Mouse (Mus musculus) forelimb bud, embryonic 11.5 days (tissue): ENCODE results near the gene Cpm.

Experiments
- DNase-seq: peaks from one replicate; pipeline ENCODE4 v3.0.0-alpha.2; 2012; ENCODE audit warnings: low read depth, low spot score

The Cpm gene

GRCm38 (mm10) chr10:117635823-117636589 is 6.7 kb downstream of the Cpm start:
- no peak for DNase-seq

GRCm38 (mm10) chr10:117637062-117637744 is 7.9 kb downstream of the Cpm start:
- DNase-seq, result no peak

- DNase-seq, result no peak
These were observed 8.7 kb downstream of the Cpm start for GRCm38 (mm10) chr10:117637745-117638577.

GRCm38 (mm10) chr10:117638578-117639220 is 9.4 kb downstream of the Cpm start:
- no peak for DNase-seq

- no peak for DNase-seq
These were observed 9.9 kb downstream of the Cpm start for GRCm38 (mm10) chr10:117639221-117639599.

- no peak for DNase-seq
These were observed 10.7 kb downstream of the Cpm start for GRCm38 (mm10) chr10:117639899-117640594.

- DNase-seq, result no peak
These were observed 11.3 kb downstream of the Cpm start for GRCm38 (mm10) chr10:117640595-117641078.

- DNase-seq, result no peak
These were observed 12.3 kb downstream of the Cpm start for GRCm38 (mm10) chr10:117641400-117642200.

GRCm38 (mm10) chr10:117642201-117642450 is 12.8 kb downstream of the Cpm start:
- DNase-seq, result no peak

GRCm38 (mm10) chr10:117642491-117643262 is 13.4 kb downstream of the Cpm start:
- DNase-seq, result no peak

GRCm38 (mm10) chr10:117643302-117643701 is 14.0 kb downstream of the Cpm start:
- no peak for DNase-seq

GRCm38 (mm10) chr10:117643711-117644428 is 14.6 kb downstream of the Cpm start:
- no peak for DNase-seq

- DNase-seq, result no peak
These were observed 15.1 kb downstream of the Cpm start for GRCm38 (mm10) chr10:117644429-117644748.

GRCm38 (mm10) chr10:117644828-117645227 is 15.5 kb downstream of the Cpm start:
- no peak for DNase-seq

GRCm38 (mm10) chr10:117645487-117645964 is 16.2 kb downstream of the Cpm start:
- no peak for DNase-seq

GRCm38 (mm10) chr10:117646482-117647157 is 17.3 kb downstream of the Cpm start:
- DNase-seq, result no peak

- no peak for DNase-seq
These were observed 17.8 kb downstream of the Cpm start for GRCm38 (mm10) chr10:117647158-117647505.

GRCm38 (mm10) chr10:117647964-117648472 is 18.7 kb downstream of the Cpm start:
- DNase-seq, result no peak
